Mouse (Mus musculus): ENCODE measurements around the gene Tbx4.

Gene Tbx4

DNA sequence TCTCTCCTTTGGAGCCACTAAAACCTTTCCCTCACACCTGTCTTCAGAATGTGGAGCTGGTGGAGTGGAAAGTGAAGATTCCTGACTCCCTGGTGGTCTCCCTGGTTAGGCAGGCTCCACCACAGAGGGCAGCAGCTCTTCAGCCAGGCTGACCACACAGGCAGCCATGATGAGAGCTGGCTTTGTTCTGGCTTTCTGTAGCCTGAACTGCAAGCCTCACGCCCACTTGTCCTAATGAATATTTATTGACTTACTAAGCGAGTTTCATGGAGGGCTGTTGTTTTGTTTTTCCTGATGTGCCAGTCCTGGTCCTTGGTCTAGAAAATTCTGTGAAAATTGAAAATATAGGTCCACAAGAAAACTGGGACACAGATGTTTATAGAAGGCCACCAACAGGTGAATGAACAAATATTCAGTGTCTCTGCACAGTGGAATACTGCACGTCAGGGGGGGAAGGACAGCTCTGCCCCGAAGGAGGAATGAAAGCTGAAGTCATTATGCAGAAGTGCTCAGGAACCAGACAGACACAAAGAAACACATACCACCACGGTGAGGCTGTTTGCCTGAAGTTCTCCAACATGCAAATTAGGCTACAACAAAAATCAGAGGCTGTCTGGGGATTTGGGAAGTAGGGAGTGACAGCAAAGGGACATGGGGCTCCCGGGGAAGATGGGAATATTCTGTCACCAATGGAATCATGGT is 28.1 kb upstream of the Tbx4 start:
- DNase-seq: no peak

DNA sequence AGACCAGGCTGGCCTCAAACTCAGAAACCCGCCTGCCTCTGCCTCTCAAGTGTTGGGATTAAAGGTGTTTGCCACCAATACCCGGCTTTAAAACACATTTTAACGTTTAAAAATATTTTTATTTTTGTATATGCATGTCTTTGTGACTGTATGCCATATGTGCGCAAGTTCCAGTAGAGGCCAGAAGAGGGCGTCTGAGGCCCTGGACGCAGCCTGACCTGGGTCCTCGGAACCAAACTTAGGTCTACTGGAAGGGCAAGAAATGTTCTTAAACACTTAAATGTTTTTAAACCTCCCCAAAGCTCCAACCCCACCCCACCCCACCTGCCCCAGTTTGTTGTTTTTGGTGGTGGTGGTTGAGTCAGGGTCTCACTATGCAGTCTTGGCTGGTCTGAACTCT is 21.9 kb upstream of the Tbx4 start:
- DNase-seq: no peak

- no peak for DNase-seq
Measured at GRCm38 (mm10) chr11:85876059-85876788, 10.0 kb upstream of the Tbx4 start.

GRCm38 (mm10) chr11:85884498-85884897 is 1.7 kb upstream of the Tbx4 start:
- DNase-seq: no peak

- no peak for DNase-seq
Measured at GRCm38 (mm10) chr11:85886429-85886785, 185 bp downstream of the Tbx4 start.

DNA sequence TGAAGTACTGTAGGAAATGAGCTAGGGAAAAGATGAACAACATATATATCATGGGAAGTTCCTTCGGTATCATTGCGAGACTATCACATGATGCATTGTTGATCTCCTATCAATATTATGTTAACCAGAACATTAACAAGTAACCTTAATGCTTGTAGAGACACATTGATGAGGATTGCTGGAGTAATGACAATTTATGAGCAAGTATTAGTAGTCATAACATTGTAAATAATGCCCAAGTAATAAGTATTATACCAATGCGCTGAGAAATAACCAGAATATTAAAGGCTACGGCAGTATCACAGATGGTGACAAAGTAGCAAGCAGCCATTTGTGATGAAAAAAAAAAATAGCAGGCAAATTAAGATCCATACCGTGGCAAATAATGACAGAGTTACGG is 1.1 kb downstream of the Tbx4 start:
- DNase-seq: no peak

DNA sequence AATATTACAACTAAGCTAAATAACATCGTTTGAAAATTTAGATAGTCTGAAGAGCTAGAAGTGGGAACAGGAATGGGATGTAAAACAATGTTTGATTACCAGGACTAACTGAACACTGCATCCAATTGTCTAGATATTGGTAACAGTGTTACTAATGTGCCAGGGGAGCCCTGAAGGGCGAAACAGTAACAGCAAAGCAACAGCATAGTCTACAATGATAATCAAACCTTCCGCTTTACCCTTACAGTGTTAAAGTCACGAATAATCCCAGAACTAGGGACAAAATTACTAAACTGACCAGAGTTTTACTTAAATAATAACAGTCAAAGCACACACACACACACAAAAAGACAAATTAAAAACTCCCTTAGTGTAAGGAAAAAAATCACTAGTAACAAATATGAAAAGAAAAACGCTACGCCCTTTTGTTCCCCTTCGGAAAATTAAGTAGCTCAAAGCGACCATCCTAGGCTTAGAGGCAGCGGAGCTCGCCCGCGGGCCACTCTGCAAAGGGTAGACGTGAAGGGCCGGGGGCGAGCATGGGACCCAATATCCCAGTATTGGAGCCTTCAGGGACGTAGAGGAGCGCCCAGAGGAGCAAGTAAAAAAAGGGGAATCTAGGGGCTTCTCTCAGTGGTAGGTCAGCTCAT is 1.7 kb downstream of the Tbx4 start:
- DNase-seq: no peak

DNA sequence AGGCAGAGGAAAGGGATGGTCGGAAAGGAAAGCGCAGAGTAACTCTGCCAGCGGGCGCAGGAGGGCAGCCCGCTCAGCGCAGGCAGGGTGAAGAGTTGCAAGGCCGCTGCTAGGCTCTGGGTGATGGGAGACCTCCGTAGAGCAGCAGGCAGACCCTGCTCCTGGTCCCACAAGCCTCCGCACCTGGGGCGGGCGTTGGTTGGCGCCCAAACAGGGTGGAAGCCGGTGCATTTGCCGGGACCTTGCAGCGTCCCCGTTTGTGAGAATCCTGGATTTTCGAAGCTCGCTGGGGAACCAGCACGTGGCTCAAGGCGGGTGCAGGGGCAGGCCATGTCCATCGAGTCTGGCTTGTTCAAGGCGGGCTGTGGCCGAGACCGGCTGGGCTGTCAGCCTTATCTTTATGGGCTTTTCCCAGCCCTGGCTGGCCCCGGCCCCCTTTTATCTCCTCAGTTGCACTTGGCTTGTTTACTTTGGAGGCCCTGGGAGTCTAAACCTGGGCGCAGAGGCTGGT is 2.3 kb downstream of the Tbx4 start:
- peak; percentile 15 for DNase-seq

- DNase-seq: no peak
Measured at GRCm38 (mm10) chr11:85889056-85889729, 3.0 kb downstream of the Tbx4 start.

DNA sequence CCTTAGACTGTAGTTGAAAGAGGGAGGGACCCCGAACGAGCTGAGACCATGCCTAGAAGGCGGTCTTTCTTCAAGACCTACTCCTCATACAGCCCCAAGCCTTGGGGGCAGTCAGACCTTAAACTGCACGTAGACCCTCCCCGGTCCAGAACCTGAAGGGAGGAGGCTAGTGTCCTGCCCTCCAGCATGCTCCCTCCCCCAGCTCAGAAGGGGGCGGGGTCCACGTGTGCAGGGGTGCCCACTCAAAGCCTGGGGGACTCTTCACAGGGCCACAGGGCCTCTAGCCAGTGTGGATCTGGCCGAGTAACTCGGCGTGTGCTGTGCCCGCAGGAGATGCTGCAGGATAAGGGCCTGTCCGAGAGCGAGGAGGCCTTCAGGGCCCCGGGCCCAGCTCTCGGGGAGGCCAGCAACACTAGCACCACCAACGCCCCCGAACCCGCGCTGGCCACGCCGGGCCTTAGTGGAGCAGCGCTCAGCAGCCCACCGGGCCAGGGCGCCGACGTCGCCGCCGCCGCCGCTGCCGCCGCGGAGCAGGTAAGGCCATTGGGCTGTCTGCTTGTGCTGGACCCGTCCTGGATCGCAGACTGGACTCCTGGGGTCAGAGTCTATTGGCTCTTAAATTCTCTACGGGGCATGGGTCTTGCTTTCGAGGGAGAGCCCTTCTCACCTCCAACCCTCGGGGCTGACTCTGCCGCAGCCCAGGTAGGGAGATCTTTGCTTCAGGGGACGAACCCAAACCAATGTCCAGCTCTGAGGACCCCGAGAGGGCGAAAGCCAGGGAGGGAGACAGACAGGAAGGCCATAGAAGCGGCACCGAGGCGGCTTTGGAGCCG is 3.7 kb downstream of the Tbx4 start:
- no peak for DNase-seq

DNA sequence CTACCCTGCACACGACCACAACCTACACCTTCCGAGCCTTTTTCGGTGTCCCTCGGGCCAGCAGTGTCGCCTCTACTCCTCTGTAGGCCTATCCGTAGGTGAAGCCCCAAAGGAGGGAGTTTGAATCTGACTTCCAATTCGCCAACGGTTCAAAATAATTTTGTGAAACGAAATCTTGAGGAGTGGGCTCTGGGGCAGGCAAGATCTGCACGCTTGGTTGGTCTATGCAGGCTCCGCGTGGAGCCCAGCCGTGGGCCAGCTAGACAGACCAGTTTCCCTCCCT is 4.3 kb downstream of the Tbx4 start:
- no peak for DNase-seq

DNA sequence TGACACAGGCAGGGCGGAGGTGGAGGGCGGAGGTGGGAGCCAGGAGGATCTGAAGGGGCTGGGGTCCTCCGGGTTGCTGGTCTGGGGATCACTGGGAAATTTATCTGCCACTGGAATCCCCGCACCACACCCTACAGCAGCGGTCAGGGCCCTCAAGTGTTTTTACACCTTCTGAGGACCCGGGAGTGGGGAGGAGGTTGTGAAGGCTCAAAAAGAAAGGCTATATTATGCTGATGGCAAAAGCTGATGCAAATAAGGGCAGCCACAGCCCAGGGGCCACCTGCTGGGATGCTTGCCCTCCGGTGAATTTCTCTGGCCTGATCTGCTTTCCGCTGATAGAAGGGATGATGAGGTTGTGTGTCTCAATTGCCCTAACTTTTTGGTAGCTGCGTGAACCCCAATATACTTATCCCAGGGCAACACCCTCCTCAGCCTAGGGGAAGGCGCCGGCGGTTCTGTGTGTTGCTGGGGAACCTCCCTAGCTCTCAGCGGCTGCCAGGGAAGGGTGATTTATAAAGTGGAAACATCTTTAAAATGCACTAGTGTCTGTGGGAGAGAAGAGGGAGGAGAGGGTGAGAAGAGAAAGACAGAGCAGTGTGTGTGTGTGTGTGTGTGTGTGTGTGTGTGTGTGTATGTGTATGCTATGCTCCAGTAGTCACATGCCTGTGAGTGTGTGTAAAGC is 4.9 kb downstream of the Tbx4 start:
- DNase-seq: peak; percentile 35

DNA sequence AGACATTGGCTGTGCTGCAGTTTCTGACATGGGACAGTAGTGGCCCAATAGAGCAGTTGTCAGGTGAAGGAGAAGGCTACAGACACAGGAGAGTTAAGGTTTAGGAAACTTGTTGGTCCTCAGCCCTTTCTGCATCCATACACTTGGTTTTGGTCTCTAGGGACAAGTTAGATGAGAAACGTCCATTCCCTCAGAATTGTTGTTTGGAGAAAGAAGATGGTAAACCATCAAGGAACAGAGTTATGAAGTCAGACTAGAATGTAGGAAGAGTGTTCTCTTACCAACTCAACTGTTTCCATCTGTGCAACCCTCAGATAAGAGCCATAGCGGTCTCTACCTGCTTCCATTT is 5.4 kb downstream of the Tbx4 start:
- DNase-seq: no peak

GRCm38 (mm10) chr11:85892771-85893170 is 6.5 kb downstream of the Tbx4 start:
- no peak for DNase-seq

- DNase-seq: peak; percentile 47
Measured at GRCm38 (mm10) chr11:85893400-85894135, 7.3 kb downstream of the Tbx4 start.

DNA sequence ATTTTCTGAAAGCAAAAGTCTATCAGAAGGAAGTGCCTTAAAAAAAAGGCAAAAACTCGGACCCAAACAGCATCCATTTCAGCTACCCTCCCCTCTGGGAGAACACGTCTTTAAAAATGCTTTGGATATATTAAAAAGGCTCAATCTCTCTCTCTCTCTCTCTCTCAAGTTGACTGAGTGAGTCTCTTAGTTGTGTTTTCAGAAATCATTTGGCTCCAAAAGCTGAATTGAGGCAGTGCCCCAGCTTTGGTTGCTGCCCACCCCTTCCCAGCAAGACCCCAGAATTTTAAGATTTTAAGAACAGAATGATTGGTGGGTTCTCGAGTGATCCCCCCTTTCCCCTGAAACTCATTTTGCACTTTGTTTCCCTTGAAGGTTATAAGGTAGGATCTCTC is 7.9 kb downstream of the Tbx4 start:
- DNase-seq: no peak

- DNase-seq: peak; percentile 60
Measured at GRCm38 (mm10) chr11:85894731-85895545, 8.7 kb downstream of the Tbx4 start.

GRCm38 (mm10) chr11:85896335-85896985 is 10.2 kb downstream of the Tbx4 start:
- DNase-seq: peak; percentile 61

DNA sequence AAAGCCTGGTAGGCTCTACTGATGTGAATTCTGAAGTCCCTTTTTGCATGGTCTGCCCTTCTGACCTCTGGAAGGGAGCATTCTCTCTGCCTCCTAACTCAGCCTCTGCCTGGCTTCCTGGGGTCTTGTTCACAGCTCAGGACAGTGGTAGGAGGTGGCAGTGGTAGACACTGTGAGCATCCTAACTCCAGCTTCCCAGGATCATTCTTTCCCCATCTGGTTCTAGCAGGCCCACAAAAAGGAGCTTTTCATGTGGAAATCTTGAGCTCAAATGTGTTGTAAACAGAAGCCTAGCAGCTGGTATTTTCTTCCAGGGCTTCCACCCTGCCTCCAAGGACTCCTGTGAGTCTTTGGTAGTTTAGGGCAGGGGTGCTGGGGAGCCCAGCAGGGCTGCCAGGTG is 14.1 kb downstream of the Tbx4 start:
- no peak for DNase-seq

DNA sequence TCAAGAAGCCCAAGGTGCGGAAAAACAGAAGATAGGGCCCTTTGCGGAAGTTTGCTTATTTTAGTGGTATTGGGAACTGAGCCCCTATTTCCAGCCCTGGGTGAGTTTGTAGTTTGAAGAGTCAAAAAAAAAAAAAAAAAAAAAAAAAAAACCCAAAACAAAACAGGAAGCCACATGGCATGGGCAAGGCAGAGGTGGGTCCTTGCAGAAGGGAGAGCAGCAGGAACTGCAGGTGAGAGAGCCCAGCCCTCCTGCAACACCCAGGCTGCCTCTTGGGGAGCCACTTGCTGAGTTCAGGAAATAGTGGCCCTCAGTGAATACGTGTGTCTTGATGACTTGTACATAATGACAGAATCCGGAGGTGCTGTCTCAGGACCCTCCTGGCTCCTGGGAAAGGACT is 23.3 kb downstream of the Tbx4 start:
- DNase-seq: no peak

Data from lung, postnatal 36 days (tissue).